Mouse (Mus musculus) midbrain, postnatal 0 days (tissue): Measurements from ENCODE around the gene Zfp558. TPM values are rescaled to one million over a fixed set of nuclear protein-coding genes. Genes with fewer than 3 reads are reported as not detected.

Source experiments
- ATAC-seq: fragments of 200-750 bp; cut with Nextera tagmentation; 2 replicates; pipeline ENCODE4 v1.8.0; 2017; ENCODE audit warnings: moderate number of reproducible peaks, mild to moderate bottlenecking, moderate TSS enrichment, moderate library complexity; ENCODE audit not compliant: low FRiP score
- DNase-seq: peaks from one replicate; pipeline ENCODE4 v3.0.0-alpha.2; 2015; ENCODE audit warnings: low spot score
- H3K27ac ChIP-seq: fragments of 300-500 bp; sonication (generic); 2 replicates; pipeline ENCODE4 v1.5.1; 2014; ENCODE audit warnings: low read depth, mild to moderate bottlenecking, low read length, mixed read lengths
- H3K27me3 ChIP-seq: fragments of 300-500 bp; sonication (generic); 2 replicates; pipeline ENCODE4 v1.6.1; 2014; ENCODE audit warnings: low read length, control low read depth, mixed read lengths; ENCODE audit not compliant: insufficient read depth
- H3K36me3 ChIP-seq: fragments of 300-500 bp; sonication (generic); 2 replicates; pipeline ENCODE4 v1.6.1; 2014; ENCODE audit warnings: low read length, control low read depth, mixed read lengths; ENCODE audit not compliant: insufficient read depth
- H3K4me1 ChIP-seq: fragments of 300-500 bp; sonication (generic); 2 replicates; pipeline ENCODE4 v1.6.1; 2014; ENCODE audit warnings: mild to moderate bottlenecking, control low read depth, antibody characterized with exemption, low read length, mixed read lengths; ENCODE audit not compliant: insufficient read depth
- H3K4me2 ChIP-seq: fragments of 300-500 bp; sonication (generic); 2 replicates; pipeline ENCODE4 v1.6.1; 2014; ENCODE audit warnings: low read depth, mild to moderate bottlenecking, low read length, mixed read lengths; ENCODE audit not compliant: poor library complexity, severe bottlenecking
- H3K4me3 ChIP-seq: fragments of 300-500 bp; sonication (generic); 2 replicates; pipeline ENCODE4 v1.5.1; 2014; ENCODE audit warnings: low read depth, mild to moderate bottlenecking, low read length, moderate library complexity
- H3K9ac ChIP-seq: fragments of 300-500 bp; sonication (generic); replicated peaks from 2 replicates; pipeline ENCODE4 v1.6.1; 2014; ENCODE audit warnings: mild to moderate bottlenecking, low read length, moderate library complexity, mixed read lengths; ENCODE audit not compliant: poor library complexity, severe bottlenecking
- H3K9me3 ChIP-seq: fragments of 300-500 bp; sonication (generic); 2 replicates; pipeline ENCODE4 v1.6.1; 2016; ENCODE audit warnings: low read length, control low read depth
- CTCF ChIP-seq: IDR thresholded peaks from 2 replicates; pipeline ENCODE4 v1.5.1; 2016; ENCODE audit warnings: antibody characterized with exemption, mild to moderate bottlenecking
- WGBS: fragments of 180-500 bp; shearing (Covaris S2); extraction: QIAGEN DNeasy Blood & Tissue Kit; methylation state at CpG from one replicate; pipeline ENCODE4 v1.1.7; 2014; 5-methylcytosine and 5-hydroxymethylcytosine counted together
- polyA plus RNA-seq: library from polyadenylated mRNA; unstranded; fragments of >200 nt; fragmentation: Nextera tagmentation; extraction: Ambion mirVana; gene quantifications from 2 replicates; pipeline ENCODE4 v1.2.1, GENCODE M21; 2015
- total RNA-seq: library from RNA; depleted of rRNA; stranded (reverse); fragments of >200 nt; gene quantifications from 2 replicates; pipeline ENCODE4 v1.2.3, GENCODE M21; 2014; rRNA removed

Zfp558 gene
- total RNA-seq: 36.1 and 43.1 TPM in 2 replicates
- polyA plus RNA-seq: 25.6 and 26.7 TPM in 2 replicates

- Histone ChIP-seq H3K27me3 (no peaks in the 10 kb centered on the region; the same call in 1 of the 2 replicates), H3K27ac (no peak within 1 kb of the TSS), H3K9ac (no peak within 1 kb of the TSS), H3K9me3 (no peaks in the 10 kb centered on the region), H3K36me3 (no peaks in the 10 kb centered on the region), H3K4me1 (no peaks in the 10 kb centered on the region), H3K4me3 (no peak within 1 kb of the TSS), H3K4me2 (no peak within 1 kb of the TSS)
- no peak for ATAC-seq
- DNase-seq: no peak
- 72% methylated on average over 3 of the region's 3 CpGs for WGBS
- TF ChIP-seq CTCF: no peak
Measured at GRCm38 (mm10) chr9:18478168-18478567, at the start of gene Zfp558, which contains the start of gene Mbd3l1. Gene Zfp558 (minus strand): TSS chr9:18478268. Gene Mbd3l1 (plus strand): TSS chr9:18478359.

GRCm38 (mm10) chr9:18508098-18508497 is 30.0 kb upstream of the Zfp558 start:
- H3K27ac ChIP-seq: no peak overlapping the region
- H3K27me3 ChIP-seq: no peaks in the 10 kb centered on the region
- no peak overlapping the region for H3K4me3 ChIP-seq
- H3K36me3 ChIP-seq: no peaks in the 10 kb centered on the region
- TF ChIP-seq CTCF: peak; percentile 75
- peak; percentile 57 for DNase-seq
- H3K4me2 ChIP-seq: no peak overlapping the region
- H3K9ac ChIP-seq: no peak overlapping the region
- WGBS: 60% methylated on average over 2 of the region's 2 CpGs
- H3K4me1 ChIP-seq: no peaks in the 10 kb centered on the region
- no peaks in the 10 kb centered on the region for H3K9me3 ChIP-seq
- peak; percentile 65 for ATAC-seq

GRCm38 (mm10) chr9:18473324-18474128 is 4.5 kb downstream of the Zfp558 start:
- WGBS: 3% methylated on average over 39 of the region's 39 CpGs
- peak; percentile 55 for TF ChIP-seq CTCF
- Histone ChIP-seq H3K4me2 (peak overlapping the region; percentile 70), H3K36me3 (no peaks in the 10 kb centered on the region; the same call in 1 of the 2 replicates), H3K4me1 (no peaks in the 10 kb centered on the region), H3K4me3 (peak overlapping the region; percentile 70), H3K27ac (peak overlapping the region; percentile 88), H3K9me3 (no peaks in the 10 kb centered on the region), H3K9ac (peak overlapping the region; percentile 73), H3K27me3 (no peaks in the 10 kb centered on the region; the same call in 1 of the 2 replicates)
- peak; percentile 92 for DNase-seq
- ATAC-seq: peak; percentile 98

- ATAC-seq: no peak
- no peak overlapping the region for H3K4me3 ChIP-seq
Measured at GRCm38 (mm10) chr9:18468005-18468404, 10.1 kb downstream of the Zfp558 start.

GRCm38 (mm10) chr9:18467350-18467749 is 10.7 kb downstream of the Zfp558 start:
- no peak for ATAC-seq
- no peak for DNase-seq
- Histone ChIP-seq H3K36me3 (peaks cover 4% of the 10 kb centered on the region), H3K9ac (no peak overlapping the region), H3K4me2 (no peak overlapping the region), H3K9me3 (no peaks in the 10 kb centered on the region), H3K27me3 (no peaks in the 10 kb centered on the region), H3K4me1 (no peaks in the 10 kb centered on the region), H3K4me3 (no peak overlapping the region), H3K27ac (no peak overlapping the region)
- no peak for TF ChIP-seq CTCF
- WGBS: 20% methylated on average over 3 of the region's 3 CpGs

More at GRCm38 (mm10) chr9:18468005-18468404, 10.1 kb downstream of the Zfp558 start:
- H3K9me3 ChIP-seq: no peaks in the 10 kb centered on the region
- no peak overlapping the region for H3K9ac ChIP-seq
- H3K4me1 ChIP-seq: no peaks in the 10 kb centered on the region
- 87% methylated on average over 3 of the region's 3 CpGs for WGBS
- no peak for DNase-seq
- H3K36me3 ChIP-seq: peaks cover 4% of the 10 kb centered on the region
- H3K27me3 ChIP-seq: no peaks in the 10 kb centered on the region
- no peak for TF ChIP-seq CTCF
- H3K27ac ChIP-seq: no peak overlapping the region
- no peak overlapping the region for H3K4me2 ChIP-seq

DNA sequence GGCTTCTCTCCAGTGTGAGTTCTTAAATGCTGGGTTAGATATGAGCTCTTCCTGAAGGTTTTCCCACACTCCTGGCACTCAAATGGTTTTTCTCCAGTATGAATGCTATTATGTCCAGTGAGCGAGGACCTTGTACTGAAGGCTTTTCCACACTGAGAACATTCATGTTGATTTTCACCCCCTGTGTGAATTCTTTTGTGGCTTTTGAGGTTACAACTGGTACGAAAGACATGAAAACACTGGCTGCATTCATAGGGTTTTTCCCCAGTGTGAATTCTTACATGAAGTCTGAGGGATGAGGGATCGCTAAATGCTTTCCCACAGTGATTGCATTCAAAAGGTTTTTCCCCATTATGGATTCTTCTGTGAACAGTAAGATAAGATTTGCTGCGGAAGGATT is 21.5 kb downstream of the Zfp558 start:
- no peak overlapping the region for H3K27ac ChIP-seq
- no peaks in the 10 kb centered on the region for H3K9me3 ChIP-seq
- H3K4me1 ChIP-seq: no peaks in the 10 kb centered on the region
- no peak for DNase-seq
- no peak overlapping the region for H3K4me3 ChIP-seq
- H3K4me2 ChIP-seq: no peak overlapping the region
- TF ChIP-seq CTCF: no peak
- H3K9ac ChIP-seq: no peak overlapping the region
- 71% methylated on average over 4 of the region's 4 CpGs for WGBS
- H3K36me3 ChIP-seq: peaks cover 46% of the 10 kb centered on the region
- no peaks in the 10 kb centered on the region for H3K27me3 ChIP-seq
- no peak for ATAC-seq
